In the genomic region with DNA sequence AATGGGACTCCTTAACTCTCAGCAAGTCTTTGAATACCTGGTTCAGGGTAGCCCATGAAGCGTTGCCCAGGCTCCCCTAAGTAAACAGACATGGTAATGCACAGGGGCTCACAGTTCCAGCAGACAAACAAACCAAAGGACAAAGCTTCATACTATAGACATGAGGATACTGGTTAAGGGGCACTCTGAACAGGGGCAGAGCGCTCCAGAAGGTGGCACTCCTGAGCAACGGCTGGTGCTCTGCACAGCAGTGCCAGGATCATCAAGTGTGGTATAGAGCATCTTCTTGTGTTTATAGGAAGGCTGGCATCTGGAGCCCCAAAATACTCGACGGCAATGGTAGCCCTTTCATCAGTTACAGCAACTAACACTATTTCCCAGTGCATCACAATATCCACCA, we compare ENCODE assay signal across 8 mouse cellular contexts. TPM values are rescaled to one million over a fixed set of nuclear protein-coding genes. Genes with fewer than 3 reads are reported as not detected.
DNase-seq lines count a peak whose midpoint lies in the region; ATAC-seq and TF ChIP-seq lines count a peak whose summit lies in the region.

No protein-coding gene starts in this region.

- DNase-seq in hindbrain, embryonic 11.5 days (ENCODE audit: low spot score), result peak; percentile 19
- DNase-seq in A20 (ENCODE audit: low read depth, low spot score) (peak; percentile 53), MEL (ENCODE audit: low read depth, low spot score) (peak; percentile 60)
- DNase-seq in cerebellum, adult 9-11 months, result peak; percentile 49
- DNase-seq in kidney, postnatal 10 days, result peak; percentile 68
- no peak for DNase-seq in limb, embryonic 10.5 days (ENCODE audit: low spot score)

- no peaks in the 10 kb centered on the region for H3K36me3 ChIP-seq in hindbrain, embryonic 11.5 days (ENCODE audit: control insufficient read depth, insufficient read depth, low read length)
- peaks cover 89% of the 10 kb centered on the region for H3K36me3 ChIP-seq in hindbrain, embryonic 12.5 days
- peaks cover 2 to 4% of the 10 kb centered on the region in 2 experiments for H3K36me3 ChIP-seq in MEL (ENCODE audit: control insufficient read depth in 1 of 2, insufficient read depth in 2 of 2, low read length in 2 of 2)
- peaks cover 93% of the 10 kb centered on the region for H3K36me3 ChIP-seq in limb, embryonic 10.5 days

- no peak for TF ChIP-seq POLR2A in MEL (IDR thresholded peaks at IDR 0.05; ENCODE audit: control insufficient read depth in 1 of 2, insufficient read depth in 1 of 2, low read depth in 1 of 2, low read length in 2 of 2, poor library complexity in 1 of 2)

- TF ChIP-seq EP300 in MEL (IDR thresholded peaks at IDR 0.05; ENCODE audit: low read depth in 1 of 2, low read length in 2 of 2), result no peak

- no peak overlapping the region for H3K27ac ChIP-seq in hindbrain, embryonic 11.5 days (ENCODE audit: low read depth, low read length)
- H3K27ac ChIP-seq in hindbrain, embryonic 12.5 days, result no peak overlapping the region
- no peak overlapping the region for H3K27ac ChIP-seq in MEL (ENCODE audit: control insufficient read depth, low read depth, low read length)
- H3K27ac ChIP-seq in limb, embryonic 10.5 days, result no peak overlapping the region

- no peaks in the 10 kb centered on the region for H3K27me3 ChIP-seq in hindbrain, embryonic 11.5 days (ENCODE audit: control insufficient read depth, insufficient read depth, low read length)
- H3K27me3 ChIP-seq in hindbrain, embryonic 12.5 days, result no peaks in the 10 kb centered on the region
- H3K27me3 ChIP-seq in MEL (ENCODE audit: control insufficient read depth in 1 of 2, insufficient read depth in 2 of 2, low read length in 2 of 2), result no peaks in the 10 kb centered on the region
- H3K27me3 ChIP-seq in limb, embryonic 10.5 days (ENCODE audit: low read depth, poor library complexity, severe bottlenecking), result no peaks in the 10 kb centered on the region

- no peaks in the 10 kb centered on the region for H3K4me1 ChIP-seq in hindbrain, embryonic 11.5 days (replicated peaks; ENCODE audit: control insufficient read depth, insufficient read depth, low read length)
- no peaks in the 10 kb centered on the region for H3K4me1 ChIP-seq in hindbrain, embryonic 12.5 days
- H3K4me1 ChIP-seq in MEL (ENCODE audit: control insufficient read depth in 1 of 2, insufficient read depth in 2 of 2, low read length in 2 of 2), result peaks cover 0 to 5% of the 10 kb centered on the region in 2 experiments; a peak in 3 of 4 replicates
- H3K4me1 ChIP-seq in limb, embryonic 10.5 days, result no peaks in the 10 kb centered on the region

- TF ChIP-seq RAD21 in MEL (IDR thresholded peaks at IDR 0.05; ENCODE audit: low read depth, low read length), result peak; percentile 88

- no peaks in the 10 kb centered on the region for H3K79me2 ChIP-seq in MEL (ENCODE audit: control insufficient read depth, insufficient read depth, low read length, poor library complexity)

- no peaks in the 10 kb centered on the region for H3K9me3 ChIP-seq in hindbrain, embryonic 11.5 days (ENCODE audit: control insufficient read depth, low read length)
- H3K9me3 ChIP-seq in hindbrain, embryonic 12.5 days (replicated peaks), result no peaks in the 10 kb centered on the region
- H3K9me3 ChIP-seq in MEL (replicated peaks; ENCODE audit: insufficient read depth, low read length), result no peaks in the 10 kb centered on the region
- H3K9me3 ChIP-seq in limb, embryonic 10.5 days (replicated peaks), result no peaks in the 10 kb centered on the region

- H3K9ac ChIP-seq in hindbrain, embryonic 11.5 days (ENCODE audit: low read depth, low read length), result no peak overlapping the region
- no peak overlapping the region for H3K9ac ChIP-seq in hindbrain, embryonic 12.5 days
- H3K9ac ChIP-seq in MEL (ENCODE audit: control insufficient read depth, low read depth, low read length, poor library complexity, severe bottlenecking), result no peak overlapping the region

- no peak overlapping the region for H3K4me2 ChIP-seq in hindbrain, embryonic 11.5 days (replicated peaks; ENCODE audit: low read depth, low read length)
- no peak overlapping the region for H3K4me2 ChIP-seq in hindbrain, embryonic 12.5 days (replicated peaks)

- ATAC-seq in hindbrain, embryonic 11.5 days (ENCODE audit: low FRiP score), result no peak
- no peak for ATAC-seq in hindbrain, embryonic 12.5 days (ENCODE audit: low FRiP score)
- ATAC-seq in monocyte, adult 5-6 weeks (replicated peaks; ENCODE audit: insufficient number of reproducible peaks, low FRiP score, low TSS enrichment, poor library complexity, severe bottlenecking), result 0 out of 2 replicates have a peak, but pooled peaks have one; percentile 19

- no peak overlapping the region for H3K4me3 ChIP-seq in hindbrain, embryonic 11.5 days (ENCODE audit: low read depth, low read length)
- no peak overlapping the region for H3K4me3 ChIP-seq in hindbrain, embryonic 12.5 days
- no peak overlapping the region for H3K4me3 ChIP-seq in MEL (ENCODE audit: control insufficient read depth in 1 of 2, insufficient read depth in 1 of 2, low read depth in 2 of 2, low read length in 2 of 2)
- no peak overlapping the region for H3K4me3 ChIP-seq in limb, embryonic 10.5 days

- TF ChIP-seq CTCF in MEL (IDR thresholded peaks at IDR 0.05 in 2 of 3, conservative IDR thresholded peaks at IDR 0.05 in 1 of 3; ENCODE audit: control insufficient read depth in 1 of 3, insufficient read depth in 1 of 3, low read depth in 2 of 3, low read length in 3 of 3, poor library complexity in 1 of 3, severe bottlenecking in 1 of 3), result peak; percentile 86 to 94 (median 86)

- WGBS in hindbrain, embryonic 11.5 days, result 84% methylated on average over 5 of the region's 5 CpGs
- 91% methylated on average over 5 of the region's 5 CpGs for WGBS in hindbrain, embryonic 12.5 days
- 91% methylated on average over 5 of the region's 5 CpGs for WGBS in limb, embryonic 10.5 days

TF ChIP-seq in MEL, 35 proteins besides CTCF, POLR2A, EP300 and RAD21:
- TF ChIP-seq ZNF384 (IDR thresholded peaks at IDR 0.05; ENCODE audit: low read depth, low read length) (no peak), NRF1 (IDR thresholded peaks at IDR 0.05; ENCODE audit: insufficient read depth, low read depth, low read length, poor library complexity, severe bottlenecking) (no peak), MAFK (IDR thresholded peaks at IDR 0.05; ENCODE audit: borderline replicate concordance, low read depth, low read length) (no peak), HCFC1 (IDR thresholded peaks at IDR 0.05; ENCODE audit: low read depth, low read length) (no peak), USF2 (IDR thresholded peaks at IDR 0.05; ENCODE audit: borderline replicate concordance in 1 of 2, insufficient read depth in 1 of 2, low read depth in 1 of 2, low read length in 2 of 2) (no peak), SIN3A (IDR thresholded peaks at IDR 0.05; ENCODE audit: low read length) (0 out of 2 replicates have a peak, but pooled peaks have one; percentile 24), ZC3H11A (IDR thresholded peaks at IDR 0.05; ENCODE audit: low read depth, low read length) (peak; percentile 94), SMC3 (IDR thresholded peaks at IDR 0.05; ENCODE audit: low read depth, low read length) (peak; percentile 98)
TF ChIP-seq in MEL: peak in this region for 3.

RNA-seq across cellular contexts. Expression of a gene that starts 10.0 kb away (rescaled TPM):
- polyA plus RNA-seq in hindbrain, embryonic 11.5 days (2014; fragmentation: Nextera tagmentation; extraction: Ambion mirVana), result 38.3 and 41.4 TPM in 2 replicates
- 56.2 and 57.4 TPM in 2 replicates for polyA plus RNA-seq in hindbrain, embryonic 12.5 days (2016; fragmentation: Nextera tagmentation; extraction: Ambion mirVana)
- total RNA-seq in MEL (2012; rRNA removed), result 7.3 and 9.6 TPM in 2 replicates
- 10 to 100 TPM in 1 of 2 experiments, not detected in 1; 35.6 TPM for polyA plus RNA-seq in MEL (2012; ENCODE audit: insufficient read depth in 1 of 2, insufficient read length in 2 of 2, low read depth in 1 of 2, low replicate concordance in 2 of 2, missing spikeins in 1 of 2)
- 13.0 to 38.8 TPM (median 18.7 TPM) in 3 replicates for total RNA-seq in monocyte, adult 5-6 weeks (2017)
- 32.0 and 38.2 TPM in 2 replicates for polyA plus RNA-seq in limb, embryonic 10.5 days (2016; fragmentation: Nextera tagmentation; extraction: Ambion mirVana)
